Mouse (Mus musculus): Measurements from ENCODE around the gene Cdh20. TPM values are rescaled to one million over a fixed set of nuclear protein-coding genes. Genes with fewer than 3 reads are reported as not detected.

Gene Cdh20
- polyA plus RNA-seq, 1 experiment from 2014 or later, result 2.3 TPM

DNA sequence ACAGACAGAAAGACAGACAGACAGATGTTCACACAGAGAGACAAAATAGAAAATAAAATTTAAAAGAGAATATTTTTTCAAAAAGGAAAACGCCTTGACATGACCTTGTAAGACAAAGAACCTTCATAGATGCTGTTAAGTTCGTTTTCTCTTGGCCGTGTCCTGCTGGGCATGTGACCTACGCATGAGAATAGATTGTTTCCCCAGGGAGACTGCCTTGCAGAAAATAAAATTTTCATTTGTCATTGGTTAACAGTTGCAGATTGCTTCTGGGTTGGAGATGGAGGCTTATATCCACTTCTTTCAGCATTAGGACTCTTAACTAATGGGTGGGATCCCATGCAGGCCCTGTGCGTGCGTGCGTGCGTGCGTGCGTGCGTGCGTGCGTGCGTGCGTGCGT is 219.2 kb downstream of the Cdh20 start:
- H3K36me3 ChIP-seq (ENCODE audit: control insufficient read depth, insufficient read depth, low read length), result no peaks in the 10 kb centered on the region
- ATAC-seq (ENCODE audit: low read depth), result no peak
- 89% methylated on average over 16 of the region's 16 CpGs for WGBS
- H3K27ac ChIP-seq (ENCODE audit: low read depth, low read length), result no peak overlapping the region
- H3K4me3 ChIP-seq (ENCODE audit: low read depth, low read length), result no peak overlapping the region
- no peak overlapping the region for H3K9ac ChIP-seq (replicated peaks; ENCODE audit: low read depth, low read length)
- H3K4me1 ChIP-seq (ENCODE audit: control insufficient read depth, insufficient read depth, low read length), result no peaks in the 10 kb centered on the region
- H3K4me2 ChIP-seq (ENCODE audit: low read depth, low read length), result no peak overlapping the region
- H3K9me3 ChIP-seq (ENCODE audit: control insufficient read depth, low read length), result no peaks in the 10 kb centered on the region
- H3K27me3 ChIP-seq (ENCODE audit: control insufficient read depth, insufficient read depth, low read length), result no peaks in the 10 kb centered on the region

DNA sequence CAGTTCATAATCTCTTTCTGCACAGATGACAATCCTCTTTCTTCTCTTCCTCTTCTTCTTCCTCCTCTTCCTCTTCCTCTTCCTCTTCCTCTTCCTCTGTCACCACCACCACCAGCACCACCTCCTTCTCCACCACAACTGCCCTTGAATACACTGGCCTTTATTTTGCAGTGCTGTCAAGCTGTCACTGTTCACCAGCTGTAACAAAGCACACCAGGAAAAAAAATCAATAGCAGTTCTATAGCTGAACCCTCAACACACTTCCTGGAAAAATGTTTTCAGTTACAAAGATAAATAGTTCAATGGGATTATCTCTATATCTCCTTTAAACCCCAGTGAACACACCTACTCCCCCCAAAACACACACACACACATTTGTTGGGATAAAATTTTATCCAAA is 224.1 kb downstream of the Cdh20 start:
- ATAC-seq (ENCODE audit: low read depth), result no peak
- no peaks in the 10 kb centered on the region for H3K27me3 ChIP-seq (ENCODE audit: control insufficient read depth, insufficient read depth, low read length)
- no peak overlapping the region for H3K4me3 ChIP-seq (ENCODE audit: low read depth, low read length)
- no peaks in the 10 kb centered on the region for H3K36me3 ChIP-seq (ENCODE audit: control insufficient read depth, insufficient read depth, low read length)
- no peak overlapping the region for H3K27ac ChIP-seq (ENCODE audit: low read depth, low read length)
- no peaks in the 10 kb centered on the region for H3K4me1 ChIP-seq (ENCODE audit: control insufficient read depth, insufficient read depth, low read length)
- H3K9ac ChIP-seq (replicated peaks; ENCODE audit: low read depth, low read length), result no peak overlapping the region
- no peak overlapping the region for H3K4me2 ChIP-seq (ENCODE audit: low read depth, low read length)
- no peaks in the 10 kb centered on the region for H3K9me3 ChIP-seq (ENCODE audit: control insufficient read depth, low read length)

DNA sequence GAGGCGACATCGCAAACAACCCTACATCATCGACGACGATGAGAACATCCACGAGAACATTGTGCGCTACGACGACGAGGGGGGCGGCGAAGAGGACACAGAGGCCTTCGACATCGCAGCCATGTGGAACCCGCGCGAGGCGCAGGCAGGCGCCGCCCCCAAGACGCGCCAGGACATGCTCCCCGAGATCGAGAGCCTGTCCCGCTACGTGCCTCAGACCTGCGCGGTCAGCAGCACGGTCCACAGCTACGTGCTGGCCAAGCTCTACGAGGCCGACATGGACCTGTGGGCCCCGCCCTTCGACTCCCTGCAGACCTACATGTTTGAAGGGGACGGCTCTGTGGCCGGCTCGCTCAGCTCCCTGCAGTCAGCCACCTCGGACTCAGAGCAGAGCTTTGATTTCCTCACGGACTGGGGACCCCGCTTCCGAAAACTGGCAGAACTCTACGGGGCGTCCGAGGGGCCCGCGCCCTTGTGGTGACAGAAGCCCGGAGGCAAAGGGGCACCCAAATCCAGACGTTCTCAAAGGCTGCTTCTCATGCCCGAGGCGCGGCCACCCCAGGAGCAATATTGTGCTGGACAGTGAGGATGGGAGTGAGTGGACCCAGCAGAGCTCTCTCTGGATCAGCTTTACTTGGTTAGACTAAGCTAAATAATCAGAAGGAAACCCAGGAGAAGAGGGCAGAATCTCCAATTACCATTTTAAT is 225.7 kb downstream of the Cdh20 start:
- H3K27ac ChIP-seq (ENCODE audit: low read depth, low read length), result no peak overlapping the region
- 4% methylated on average over 51 of the region's 51 CpGs for WGBS

DNA sequence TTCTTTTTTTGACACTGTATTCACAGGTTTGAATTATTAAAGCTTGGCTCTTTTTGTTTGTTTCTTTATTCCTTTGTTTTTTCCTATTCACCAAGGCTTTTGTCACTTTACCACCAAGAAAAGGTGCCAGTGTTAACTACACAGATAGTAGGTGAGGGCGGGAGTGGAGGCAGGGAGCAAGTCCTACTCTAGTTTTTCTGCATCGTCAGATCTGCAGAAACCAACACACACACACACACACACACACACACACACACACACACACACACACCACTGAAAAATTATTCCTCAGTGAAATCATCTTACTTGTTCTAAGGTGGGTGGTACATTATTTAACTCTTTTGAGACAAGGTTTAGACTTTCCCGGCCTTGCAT is 226.3 kb downstream of the Cdh20 start:
- Histone ChIP-seq H3K4me3 (ENCODE audit: low read depth, low read length) (no peak overlapping the region; the same call in 1 of the 2 replicates), H3K27ac (ENCODE audit: low read depth, low read length) (no peak overlapping the region), H3K36me3 (ENCODE audit: control insufficient read depth, insufficient read depth, low read length) (no peaks in the 10 kb centered on the region), H3K9ac (replicated peaks; ENCODE audit: low read depth, low read length) (no peak overlapping the region), H3K4me1 (ENCODE audit: control insufficient read depth, insufficient read depth, low read length) (no peaks in the 10 kb centered on the region), H3K27me3 (ENCODE audit: control insufficient read depth, insufficient read depth, low read length) (no peaks in the 10 kb centered on the region), H3K4me2 (ENCODE audit: low read depth, low read length) (peak overlapping the region; percentile 68; the same call in 1 of the 2 replicates), H3K9me3 (ENCODE audit: control insufficient read depth, low read length) (no peaks in the 10 kb centered on the region)
- WGBS, result 69% methylated on average over 3 of the region's 3 CpGs
- no peak for ATAC-seq (ENCODE audit: low read depth)

More for the DNA sequence above, 225.7 kb downstream of the Cdh20 start:
- Histone ChIP-seq H3K4me2 (ENCODE audit: low read depth, low read length) (peak overlapping the region; percentile 68), H3K4me1 (ENCODE audit: control insufficient read depth, insufficient read depth, low read length) (no peaks in the 10 kb centered on the region), H3K9ac (replicated peaks; ENCODE audit: low read depth, low read length) (peak overlapping the region; percentile 58), H3K9me3 (ENCODE audit: control insufficient read depth, low read length) (no peaks in the 10 kb centered on the region), H3K27me3 (ENCODE audit: control insufficient read depth, insufficient read depth, low read length) (no peaks in the 10 kb centered on the region), H3K4me3 (ENCODE audit: low read depth, low read length) (peak overlapping the region; percentile 32), H3K36me3 (ENCODE audit: control insufficient read depth, insufficient read depth, low read length) (no peaks in the 10 kb centered on the region)
- peak; percentile 92 for ATAC-seq (ENCODE audit: low read depth)

DNA sequence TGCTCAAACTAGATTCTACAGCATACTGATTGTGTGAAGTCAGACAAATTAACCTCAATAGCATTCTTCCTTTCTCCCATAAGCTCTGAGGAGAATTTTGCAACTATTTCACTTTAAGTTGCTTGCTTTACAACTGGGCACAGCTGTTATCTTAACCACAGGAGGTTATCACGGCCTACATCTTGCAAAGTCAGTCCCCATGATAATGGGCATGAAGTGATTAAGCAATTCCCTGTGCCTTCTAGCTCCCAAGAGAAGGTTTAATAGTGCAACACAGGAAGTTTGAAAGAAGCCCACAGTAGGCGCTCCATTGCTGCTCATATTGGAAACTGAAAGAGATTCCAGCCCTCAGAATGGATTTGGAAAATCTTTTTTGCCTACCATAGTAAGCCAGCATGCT is 229.5 kb downstream of the Cdh20 start:
- H3K4me2 ChIP-seq (ENCODE audit: low read depth, low read length), result no peak overlapping the region
- WGBS, result 64% methylated on average over 2 of the region's 2 CpGs
- H3K36me3 ChIP-seq (ENCODE audit: control insufficient read depth, insufficient read depth, low read length), result no peaks in the 10 kb centered on the region
- no peak overlapping the region for H3K27ac ChIP-seq (ENCODE audit: low read depth, low read length)
- no peaks in the 10 kb centered on the region for H3K9me3 ChIP-seq (ENCODE audit: control insufficient read depth, low read length)
- H3K9ac ChIP-seq (replicated peaks; ENCODE audit: low read depth, low read length), result no peak overlapping the region
- H3K27me3 ChIP-seq (ENCODE audit: control insufficient read depth, insufficient read depth, low read length), result no peaks in the 10 kb centered on the region
- no peak for ATAC-seq (ENCODE audit: low read depth)
- H3K4me3 ChIP-seq (ENCODE audit: low read depth, low read length), result no peak overlapping the region
- no peaks in the 10 kb centered on the region for H3K4me1 ChIP-seq (ENCODE audit: control insufficient read depth, insufficient read depth, low read length)

DNA sequence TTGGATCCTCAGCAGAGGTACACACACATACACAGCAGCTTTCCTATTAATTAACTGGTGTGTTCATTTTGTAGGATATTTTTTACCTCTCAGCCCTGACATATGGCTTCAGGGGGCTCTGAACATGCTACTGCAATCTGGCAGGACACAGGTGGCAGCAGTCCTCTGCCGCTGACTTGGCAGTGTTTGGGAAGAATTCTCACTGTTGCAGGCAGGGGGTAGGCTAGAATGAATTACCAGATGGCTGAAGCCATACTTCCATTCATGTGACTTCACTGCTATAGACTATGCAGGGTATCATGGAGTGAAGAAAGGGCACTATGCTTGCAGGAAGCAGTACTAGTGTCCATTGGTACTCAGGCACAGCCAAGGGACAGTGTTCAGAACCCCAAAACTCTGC is 233.8 kb downstream of the Cdh20 start:
- WGBS, result 77% methylated on average over 1 of the region's 1 CpGs
- H3K36me3 ChIP-seq (ENCODE audit: control insufficient read depth, insufficient read depth, low read length), result no peaks in the 10 kb centered on the region
- no peak overlapping the region for H3K27ac ChIP-seq (ENCODE audit: low read depth, low read length)
- no peaks in the 10 kb centered on the region for H3K9me3 ChIP-seq (ENCODE audit: control insufficient read depth, low read length)
- H3K4me3 ChIP-seq (ENCODE audit: low read depth, low read length), result no peak overlapping the region
- ATAC-seq (ENCODE audit: low read depth), result no peak; the same call in 1 of the 2 replicates
- no peak overlapping the region for H3K9ac ChIP-seq (replicated peaks; ENCODE audit: low read depth, low read length)
- H3K27me3 ChIP-seq (ENCODE audit: control insufficient read depth, insufficient read depth, low read length), result no peaks in the 10 kb centered on the region
- no peak overlapping the region for H3K4me2 ChIP-seq (ENCODE audit: low read depth, low read length)
- no peaks in the 10 kb centered on the region for H3K4me1 ChIP-seq (ENCODE audit: control insufficient read depth, insufficient read depth, low read length)

DNA sequence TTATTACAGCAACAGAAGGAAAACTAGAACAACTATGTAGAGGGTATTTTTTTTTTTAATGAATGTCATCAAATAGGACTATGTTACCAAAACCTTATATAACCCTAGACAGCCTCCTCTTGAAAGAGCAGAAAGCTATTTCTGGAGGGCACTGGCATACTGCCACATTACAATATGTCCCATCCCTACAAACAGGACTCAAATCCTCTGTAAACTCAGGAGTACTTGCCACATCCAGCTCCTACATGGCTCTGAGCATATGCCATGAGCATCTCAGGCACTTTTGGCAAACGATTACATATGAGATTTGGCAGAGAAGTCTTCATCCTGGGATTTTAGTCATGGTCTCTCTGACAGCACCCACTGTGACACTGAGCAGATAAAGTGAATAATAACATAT is 235.5 kb downstream of the Cdh20 start:
- Histone ChIP-seq H3K4me3 (ENCODE audit: low read depth, low read length) (no peak overlapping the region), H3K36me3 (ENCODE audit: control insufficient read depth, insufficient read depth, low read length) (no peaks in the 10 kb centered on the region), H3K27me3 (ENCODE audit: control insufficient read depth, insufficient read depth, low read length) (no peaks in the 10 kb centered on the region), H3K9me3 (ENCODE audit: control insufficient read depth, low read length) (no peaks in the 10 kb centered on the region), H3K9ac (replicated peaks; ENCODE audit: low read depth, low read length) (no peak overlapping the region), H3K4me1 (ENCODE audit: control insufficient read depth, insufficient read depth, low read length) (no peaks in the 10 kb centered on the region), H3K4me2 (ENCODE audit: low read depth, low read length) (no peak overlapping the region), H3K27ac (ENCODE audit: low read depth, low read length) (no peak overlapping the region)
- WGBS, result 91% methylated on average over 1 of the region's 1 CpGs
- ATAC-seq (ENCODE audit: low read depth), result no peak

GRCm38 (mm10) chr1:105012616-105013015 is 244.3 kb downstream of the Cdh20 start:
- Histone ChIP-seq H3K4me1 (ENCODE audit: control insufficient read depth, insufficient read depth, low read length) (no peaks in the 10 kb centered on the region), H3K27ac (ENCODE audit: low read depth, low read length) (no peak overlapping the region), H3K36me3 (ENCODE audit: control insufficient read depth, insufficient read depth, low read length) (no peaks in the 10 kb centered on the region), H3K4me2 (ENCODE audit: low read depth, low read length) (no peak overlapping the region), H3K27me3 (ENCODE audit: control insufficient read depth, insufficient read depth, low read length) (no peaks in the 10 kb centered on the region), H3K9ac (replicated peaks; ENCODE audit: low read depth, low read length) (no peak overlapping the region), H3K9me3 (ENCODE audit: control insufficient read depth, low read length) (no peaks in the 10 kb centered on the region), H3K4me3 (ENCODE audit: low read depth, low read length) (no peak overlapping the region)
- WGBS, result 9% methylated on average over 2 of the region's 2 CpGs
- no peak for ATAC-seq (ENCODE audit: low read depth)

DNA sequence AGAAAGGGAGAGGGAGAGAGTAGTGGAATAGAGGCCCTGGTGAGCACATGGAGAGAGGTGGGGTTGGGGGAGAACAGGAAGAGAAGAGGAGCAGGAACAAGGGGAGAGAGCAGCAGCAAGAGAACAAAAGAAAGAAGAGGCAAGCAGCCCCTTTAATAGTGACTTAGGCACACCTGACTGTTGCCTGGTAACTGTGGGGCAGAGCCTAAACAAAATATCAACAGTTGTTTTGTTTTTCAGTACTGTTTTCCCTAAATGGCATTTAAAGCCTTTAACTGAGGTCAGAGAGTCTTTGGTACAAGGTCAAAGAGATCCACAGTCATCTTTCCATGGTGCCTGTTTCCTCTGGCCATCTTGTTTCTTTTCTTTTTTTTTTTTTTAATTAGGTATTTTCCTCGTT is 245.0 kb downstream of the Cdh20 start:
- Histone ChIP-seq H3K36me3 (ENCODE audit: control insufficient read depth, insufficient read depth, low read length) (no peaks in the 10 kb centered on the region), H3K4me1 (ENCODE audit: control insufficient read depth, insufficient read depth, low read length) (no peaks in the 10 kb centered on the region), H3K4me2 (ENCODE audit: low read depth, low read length) (no peak overlapping the region), H3K9me3 (ENCODE audit: control insufficient read depth, low read length) (no peaks in the 10 kb centered on the region), H3K27me3 (ENCODE audit: control insufficient read depth, insufficient read depth, low read length) (no peaks in the 10 kb centered on the region), H3K27ac (ENCODE audit: low read depth, low read length) (no peak overlapping the region), H3K4me3 (ENCODE audit: low read depth, low read length) (no peak overlapping the region), H3K9ac (replicated peaks; ENCODE audit: low read depth, low read length) (no peak overlapping the region)
- no peak for ATAC-seq (ENCODE audit: low read depth)
- WGBS, result 56% methylated on average over 1 of the region's 1 CpGs
